Comparison of ENCODE assay signal across 10 mouse cellular contexts in genomic region chr2:166377329-166377728, GRCm38 (mm10).
DNase-seq lines count a peak whose midpoint lies in the region; ATAC-seq lines count a peak whose summit lies in the region.
"Had no signal": no experiment of that assay in that cellular context is flagged by ENCODE, and none has a peak within 500 bp of the region (broad histone marks: within the 10 kb centered on the region; RNA-seq: fewer than 3 reads in every experiment).

No protein-coding gene starts in this region.

- ATAC-seq in kidney, embryonic 15.5 days (replicated peaks; ENCODE audit: low FRiP score) = no peak
- 0 out of 2 replicates have a peak, but pooled peaks have one; percentile 38 for ATAC-seq in embryonic facial prominence, embryonic 12.5 days (ENCODE audit: insufficient number of reproducible peaks, insufficient read depth, low FRiP score, low TSS enrichment)
- peak; percentile 63; the same call in 1 of the 2 replicates for ATAC-seq in hindbrain, embryonic 15.5 days (ENCODE audit: low FRiP score, low read depth)
- peak; percentile 77 for ATAC-seq in neural tube, embryonic 13.5 days (ENCODE audit: low read depth)
- ATAC-seq in megakaryocyte-erythroid progenitor cell, adult 5-6 weeks (replicated peaks; ENCODE audit: low FRiP score, low TSS enrichment, poor library complexity, severe bottlenecking) = no peak
- no peak for ATAC-seq in inflammation-experienced regulatory T-cells, adult 6 months
- ATAC-seq: Patski had no signal

- WGBS in kidney, embryonic 15.5 days = 22% methylated on average over 3 of the region's 3 CpGs
- 21% methylated on average over 3 of the region's 3 CpGs for WGBS in embryonic facial prominence, embryonic 12.5 days
- WGBS in hindbrain, embryonic 15.5 days = 13% methylated on average over 3 of the region's 3 CpGs
- WGBS in neural tube, embryonic 13.5 days = 12% methylated on average over 3 of the region's 3 CpGs

- DNase-seq in kidney, postnatal 10 days = peak; percentile 52
- no peak for DNase-seq in right cerebral cortex, adult 18-20 months
- DNase-seq: cerebellum, postnatal 25 days had no signal

- no peak overlapping the region for H3K4me2 ChIP-seq in kidney, embryonic 15.5 days
- no peak overlapping the region for H3K4me2 ChIP-seq in embryonic facial prominence, embryonic 12.5 days (replicated peaks)
- H3K4me2 ChIP-seq in hindbrain, embryonic 15.5 days = no peak overlapping the region
- no peak overlapping the region for H3K4me2 ChIP-seq in neural tube, embryonic 13.5 days

- H3K9ac ChIP-seq in kidney, embryonic 15.5 days = no peak overlapping the region
- no peak overlapping the region for H3K9ac ChIP-seq in embryonic facial prominence, embryonic 12.5 days
- H3K9ac ChIP-seq in hindbrain, embryonic 15.5 days = no peak overlapping the region
- H3K9ac ChIP-seq in neural tube, embryonic 13.5 days = no peak overlapping the region

- H3K9me3 ChIP-seq in kidney, embryonic 15.5 days (replicated peaks) = no peaks in the 10 kb centered on the region
- no peaks in the 10 kb centered on the region for H3K9me3 ChIP-seq in embryonic facial prominence, embryonic 12.5 days
- no peaks in the 10 kb centered on the region for H3K9me3 ChIP-seq in hindbrain, embryonic 15.5 days
- no peaks in the 10 kb centered on the region for H3K9me3 ChIP-seq in neural tube, embryonic 13.5 days

- H3K4me1 ChIP-seq in kidney, embryonic 15.5 days = peaks cover 31% of the 10 kb centered on the region
- H3K4me1 ChIP-seq in embryonic facial prominence, embryonic 12.5 days = peaks cover 30% of the 10 kb centered on the region
- peaks cover 9% of the 10 kb centered on the region for H3K4me1 ChIP-seq in hindbrain, embryonic 15.5 days (replicated peaks)
- H3K4me1 ChIP-seq in neural tube, embryonic 13.5 days (replicated peaks) = peaks cover 31% of the 10 kb centered on the region

- H3K27ac ChIP-seq in kidney, embryonic 15.5 days = no peak overlapping the region
- no peak overlapping the region for H3K27ac ChIP-seq in embryonic facial prominence, embryonic 12.5 days
- H3K27ac ChIP-seq in hindbrain, embryonic 15.5 days (replicated peaks) = no peak overlapping the region
- H3K27ac ChIP-seq in neural tube, embryonic 13.5 days (replicated peaks) = peak overlapping the region; percentile 30

- H3K27me3 ChIP-seq in kidney, embryonic 15.5 days = peaks cover 8% of the 10 kb centered on the region; the same call in 1 of the 2 replicates
- H3K27me3 ChIP-seq in embryonic facial prominence, embryonic 12.5 days = no peaks in the 10 kb centered on the region
- 0 out of 2 replicates have a peak, but pooled peaks cover 9% of the 10 kb centered on the region for H3K27me3 ChIP-seq in hindbrain, embryonic 15.5 days
- H3K27me3 ChIP-seq in neural tube, embryonic 13.5 days = peaks cover 49% of the 10 kb centered on the region; the same call in 1 of the 2 replicates

- no peak overlapping the region for H3K4me3 ChIP-seq in kidney, embryonic 15.5 days (replicated peaks)
- H3K4me3 ChIP-seq in embryonic facial prominence, embryonic 12.5 days = no peak overlapping the region
- H3K4me3 ChIP-seq in hindbrain, embryonic 15.5 days = no peak overlapping the region
- no peak overlapping the region for H3K4me3 ChIP-seq in neural tube, embryonic 13.5 days

- H3K36me3 ChIP-seq in kidney, embryonic 15.5 days = no peaks in the 10 kb centered on the region
- H3K36me3 ChIP-seq in embryonic facial prominence, embryonic 12.5 days = no peaks in the 10 kb centered on the region
- no peaks in the 10 kb centered on the region for H3K36me3 ChIP-seq in hindbrain, embryonic 15.5 days
- no peaks in the 10 kb centered on the region for H3K36me3 ChIP-seq in neural tube, embryonic 13.5 days

Comparison
In these comparisons a context has a peak if more than half of its experiments do, and no peak if none do; other contexts are left out.
1. ATAC-seq: peak in embryonic facial prominence, embryonic 12.5 days (single experiment), hindbrain, embryonic 15.5 days (single experiment) and neural tube, embryonic 13.5 days (single experiment); none in kidney, embryonic 15.5 days (single experiment), megakaryocyte-erythroid progenitor cell, adult 5-6 weeks (single experiment) and inflammation-experienced regulatory T-cells, adult 6 months (single experiment).